Mouse (Mus musculus) NIH3T3 (cell line): ENCODE measurements at regions not wholly inside any gene's neighbourhood (a gene's known extent, or its start where the extent isn't known, plus 50 kb on each side); places are given as distances from the start of the nearest gene placed in this dataset.
"Not testable (repeated sequence)": the region's sequence is repeated elsewhere in the genome, so short reads cannot be mapped to it uniquely, and the experiment has no call there.

Experiments used
- DNase-seq: peaks from one replicate; pipeline ENCODE4 v3.0.0-alpha.2; 2012; ENCODE audit warnings: low read depth

- DNase-seq = no peak
Measured at GRCm38 (mm10) chr17:27318969-27319695, 114.9 kb upstream of the Lemd2 start.

GRCm38 (mm10) chr17:27317576-27318277 lies 113.5 kb upstream of the Lemd2 start:
- peak; percentile 89 for DNase-seq

GRCm38 (mm10) chr17:27316711-27317575 lies 112.7 kb upstream of the Lemd2 start:
- no peak for DNase-seq

GRCm38 (mm10) chr17:27315947-27316628 lies 111.8 kb upstream of the Lemd2 start:
- DNase-seq = no peak

GRCm38 (mm10) chr17:27315428-27315827 lies 111.2 kb upstream of the Lemd2 start:
- no peak for DNase-seq

- no peak for DNase-seq
Measured at GRCm38 (mm10) chr17:27314821-27315392, 110.6 kb upstream of the Lemd2 start.

GRCm38 (mm10) chr17:27308933-27309332 lies 104.7 kb upstream of the Lemd2 start:
- no peak for DNase-seq

GRCm38 (mm10) chr17:27304842-27305241 lies 100.6 kb upstream of the Lemd2 start:
- no peak for DNase-seq

GRCm38 (mm10) chr17:27303633-27304479 lies 99.6 kb upstream of the Lemd2 start:
- no peak for DNase-seq

- no peak for DNase-seq
Measured at GRCm38 (mm10) chr17:27303061-27303460, 98.8 kb upstream of the Lemd2 start.

GRCm38 (mm10) chr17:27301376-27301775 lies 97.1 kb upstream of the Lemd2 start:
- DNase-seq = peak; percentile 16

GRCm38 (mm10) chr17:27299297-27299696 lies 95.0 kb upstream of the Lemd2 start:
- no peak for DNase-seq

GRCm38 (mm10) chr17:27298351-27298750 lies 94.1 kb upstream of the Lemd2 start:
- DNase-seq = no peak

- no peak for DNase-seq
Measured at GRCm38 (mm10) chr17:27296156-27296555, 91.9 kb upstream of the Lemd2 start.

- DNase-seq = no peak
Measured at GRCm38 (mm10) chr17:27294208-27294604, 89.9 kb upstream of the Lemd2 start.

- no peak for DNase-seq
Measured at GRCm38 (mm10) chr17:27293586-27294207, 89.4 kb upstream of the Lemd2 start.

- DNase-seq = no peak
Measured at GRCm38 (mm10) chr17:27291673-27292072, 87.4 kb upstream of the Lemd2 start.

GRCm38 (mm10) chr17:27291176-27291575 lies 86.9 kb upstream of the Lemd2 start:
- DNase-seq = no peak

GRCm38 (mm10) chr17:27290311-27290710 lies 86.0 kb upstream of the Lemd2 start:
- DNase-seq = no peak

- not testable (repeated sequence) for DNase-seq
Measured at GRCm38 (mm10) chr17:27289804-27290203, 85.5 kb upstream of the Lemd2 start.
